Mouse (Mus musculus): Measurements from ENCODE around the gene Lyzl4. TPM values are rescaled to one million over a fixed set of nuclear protein-coding genes. Genes with fewer than 3 reads are reported as not detected.

The Lyzl4 gene
- polyA plus RNA-seq, 1 experiment = 145 TPM

- TF ChIP-seq POLR2A (IDR thresholded peaks at IDR 0.05; ENCODE audit: control insufficient read depth, low read depth, low read length) = no peak
- TF ChIP-seq CTCF (IDR thresholded peaks at IDR 0.05; ENCODE audit: control insufficient read depth, insufficient read depth, insufficient replicate concordance, low read depth, low read length) = peak; percentile 63; the same call in 1 of the 2 replicates
Observed at GRCm38 (mm10) chr9:121616471-121616870, 25.4 kb downstream of the Lyzl4 start.

GRCm38 (mm10) chr9:121614241-121614757 is 27.6 kb downstream of the Lyzl4 start:
- no peak overlapping the region for H3K4me3 ChIP-seq (ENCODE audit: control insufficient read depth, low read depth, low read length)
- H3K36me3 ChIP-seq (ENCODE audit: control insufficient read depth, insufficient read depth, low read length) = no peaks in the 10 kb centered on the region
- H3K27ac ChIP-seq (ENCODE audit: control insufficient read depth, insufficient read depth, low read depth, low read length) = no peak overlapping the region
- no peaks in the 10 kb centered on the region for H3K4me1 ChIP-seq (ENCODE audit: control insufficient read depth, insufficient read depth, low read length)
- TF ChIP-seq CTCF (IDR thresholded peaks at IDR 0.05; ENCODE audit: control insufficient read depth, insufficient read depth, insufficient replicate concordance, low read depth, low read length) (no peak), POLR2A (IDR thresholded peaks at IDR 0.05; ENCODE audit: control insufficient read depth, low read depth, low read length) (no peak)
- no peaks in the 10 kb centered on the region for H3K27me3 ChIP-seq (ENCODE audit: control insufficient read depth, insufficient read depth, low read length)

More at GRCm38 (mm10) chr9:121616471-121616870, 25.4 kb downstream of the Lyzl4 start:
- Histone ChIP-seq H3K4me3 (ENCODE audit: control insufficient read depth, low read depth, low read length) (no peak overlapping the region), H3K4me1 (ENCODE audit: control insufficient read depth, insufficient read depth, low read length) (no peaks in the 10 kb centered on the region), H3K27me3 (ENCODE audit: control insufficient read depth, insufficient read depth, low read length) (no peaks in the 10 kb centered on the region), H3K36me3 (ENCODE audit: control insufficient read depth, insufficient read depth, low read length) (no peaks in the 10 kb centered on the region), H3K27ac (ENCODE audit: control insufficient read depth, insufficient read depth, low read depth, low read length) (no peak overlapping the region)

- H3K4me3 ChIP-seq (ENCODE audit: control insufficient read depth, low read depth, low read length) = no peak overlapping the region
- no peak for TF ChIP-seq CTCF (IDR thresholded peaks at IDR 0.05; ENCODE audit: control insufficient read depth, insufficient read depth, insufficient replicate concordance, low read depth, low read length)
- TF ChIP-seq POLR2A (IDR thresholded peaks at IDR 0.05; ENCODE audit: control insufficient read depth, low read depth, low read length) = no peak
- no peaks in the 10 kb centered on the region for H3K27me3 ChIP-seq (ENCODE audit: control insufficient read depth, insufficient read depth, low read length)
- no peaks in the 10 kb centered on the region for H3K36me3 ChIP-seq (ENCODE audit: control insufficient read depth, insufficient read depth, low read length)
- H3K27ac ChIP-seq (ENCODE audit: control insufficient read depth, insufficient read depth, low read depth, low read length) = no peak overlapping the region
- no peaks in the 10 kb centered on the region for H3K4me1 ChIP-seq (ENCODE audit: control insufficient read depth, insufficient read depth, low read length)
Observed at GRCm38 (mm10) chr9:121613192-121613591, 28.7 kb downstream of the Lyzl4 start.

GRCm38 (mm10) chr9:121609381-121609780 is 32.5 kb downstream of the Lyzl4 start:
- TF ChIP-seq CTCF (IDR thresholded peaks at IDR 0.05; ENCODE audit: control insufficient read depth, insufficient read depth, insufficient replicate concordance, low read depth, low read length) = no peak
- no peak for TF ChIP-seq POLR2A (IDR thresholded peaks at IDR 0.05; ENCODE audit: control insufficient read depth, low read depth, low read length)
- no peaks in the 10 kb centered on the region for H3K4me1 ChIP-seq (ENCODE audit: control insufficient read depth, insufficient read depth, low read length)
- H3K36me3 ChIP-seq (ENCODE audit: control insufficient read depth, insufficient read depth, low read length) = no peaks in the 10 kb centered on the region
- H3K4me3 ChIP-seq (ENCODE audit: control insufficient read depth, low read depth, low read length) = no peak overlapping the region
- H3K27me3 ChIP-seq (ENCODE audit: control insufficient read depth, insufficient read depth, low read length) = no peaks in the 10 kb centered on the region
- no peak overlapping the region for H3K27ac ChIP-seq (ENCODE audit: control insufficient read depth, insufficient read depth, low read depth, low read length)

- no peaks in the 10 kb centered on the region for H3K36me3 ChIP-seq (ENCODE audit: control insufficient read depth, insufficient read depth, low read length)
- peaks cover 2% of the 10 kb centered on the region; the same call in 1 of the 2 replicates for H3K4me1 ChIP-seq (ENCODE audit: control insufficient read depth, insufficient read depth, low read length)
- TF ChIP-seq CTCF (IDR thresholded peaks at IDR 0.05; ENCODE audit: control insufficient read depth, insufficient read depth, insufficient replicate concordance, low read depth, low read length) = no peak
- TF ChIP-seq POLR2A (IDR thresholded peaks at IDR 0.05; ENCODE audit: control insufficient read depth, low read depth, low read length) = no peak
Observed at GRCm38 (mm10) chr9:121606498-121607096, 35.3 kb downstream of the Lyzl4 start.

GRCm38 (mm10) chr9:121605414-121606278 is 36.2 kb downstream of the Lyzl4 start:
- H3K4me1 ChIP-seq (ENCODE audit: control insufficient read depth, insufficient read depth, low read length) = peaks cover 2% of the 10 kb centered on the region; the same call in 1 of the 2 replicates
- no peak overlapping the region for H3K4me3 ChIP-seq (ENCODE audit: control insufficient read depth, low read depth, low read length)
- peak; percentile 51; the same call in 1 of the 2 replicates for TF ChIP-seq CTCF (IDR thresholded peaks at IDR 0.05; ENCODE audit: control insufficient read depth, insufficient read depth, insufficient replicate concordance, low read depth, low read length)
- no peak for TF ChIP-seq POLR2A (IDR thresholded peaks at IDR 0.05; ENCODE audit: control insufficient read depth, low read depth, low read length)
- H3K27me3 ChIP-seq (ENCODE audit: control insufficient read depth, insufficient read depth, low read length) = no peaks in the 10 kb centered on the region
- no peak overlapping the region for H3K27ac ChIP-seq (ENCODE audit: control insufficient read depth, insufficient read depth, low read depth, low read length)
- H3K36me3 ChIP-seq (ENCODE audit: control insufficient read depth, insufficient read depth, low read length) = no peaks in the 10 kb centered on the region

More at GRCm38 (mm10) chr9:121606498-121607096, 35.3 kb downstream of the Lyzl4 start:
- no peak overlapping the region for H3K4me3 ChIP-seq (ENCODE audit: control insufficient read depth, low read depth, low read length)
- no peak overlapping the region for H3K27ac ChIP-seq (ENCODE audit: control insufficient read depth, insufficient read depth, low read depth, low read length)
- H3K27me3 ChIP-seq (ENCODE audit: control insufficient read depth, insufficient read depth, low read length) = no peaks in the 10 kb centered on the region

GRCm38 (mm10) chr9:121602381-121602780 is 39.5 kb downstream of the Lyzl4 start:
- no peaks in the 10 kb centered on the region for H3K27me3 ChIP-seq (ENCODE audit: control insufficient read depth, insufficient read depth, low read length)
- H3K36me3 ChIP-seq (ENCODE audit: control insufficient read depth, insufficient read depth, low read length) = no peaks in the 10 kb centered on the region
- no peak overlapping the region for H3K4me3 ChIP-seq (ENCODE audit: control insufficient read depth, low read depth, low read length)
- peaks cover 2% of the 10 kb centered on the region; the same call in 1 of the 2 replicates for H3K4me1 ChIP-seq (ENCODE audit: control insufficient read depth, insufficient read depth, low read length)
- no peak overlapping the region for H3K27ac ChIP-seq (ENCODE audit: control insufficient read depth, insufficient read depth, low read depth, low read length)
- TF ChIP-seq POLR2A (IDR thresholded peaks at IDR 0.05; ENCODE audit: control insufficient read depth, low read depth, low read length) (no peak), CTCF (IDR thresholded peaks at IDR 0.05; ENCODE audit: control insufficient read depth, insufficient read depth, insufficient replicate concordance, low read depth, low read length) (no peak)

All from testis, adult 2 months (tissue).